Mouse (Mus musculus): ENCODE data around the gene Aknad1. TPM values are rescaled to one million over a fixed set of nuclear protein-coding genes. Genes with fewer than 3 reads are reported as not detected.

Gene Aknad1
- polyA plus RNA-seq, 1 experiment from 2014 or later, result not detected

GRCm38 (mm10) chr3:108789299-108789698, 49.8 kb downstream of the Aknad1 start:
- Histone ChIP-seq H3K27me3 (ENCODE audit: control insufficient read depth, insufficient read depth, low read length) (no peaks in the 10 kb centered on the region), H3K4me2 (replicated peaks) (no peak overlapping the region), H3K9ac (no peak overlapping the region), H3K4me1 (replicated peaks; ENCODE audit: control insufficient read depth, insufficient read depth, low read length) (no peaks in the 10 kb centered on the region), H3K36me3 (replicated peaks; ENCODE audit: control insufficient read depth, insufficient read depth) (no peaks in the 10 kb centered on the region; the same call in 1 of the 2 replicates), H3K4me3 (replicated peaks; ENCODE audit: low read length) (no peak overlapping the region), H3K27ac (no peak overlapping the region), H3K9me3 (ENCODE audit: control insufficient read depth, low read length) (peaks cover 4% of the 10 kb centered on the region; the same call in 1 of the 2 replicates)
- DNase-seq (ENCODE audit: low spot score), result no peak
- no peak for ATAC-seq (ENCODE audit: low FRiP score)
- WGBS, result 62% methylated on average over 5 of the region's 5 CpGs

GRCm38 (mm10) chr3:108790499-108790898, 51.0 kb downstream of the Aknad1 start:
- Histone ChIP-seq H3K4me1 (replicated peaks; ENCODE audit: control insufficient read depth, insufficient read depth, low read length) (no peaks in the 10 kb centered on the region), H3K4me2 (replicated peaks) (no peak overlapping the region), H3K4me3 (replicated peaks; ENCODE audit: low read length) (no peak overlapping the region), H3K9me3 (ENCODE audit: control insufficient read depth, low read length) (no peaks in the 10 kb centered on the region), H3K27me3 (ENCODE audit: control insufficient read depth, insufficient read depth, low read length) (no peaks in the 10 kb centered on the region), H3K27ac (no peak overlapping the region), H3K9ac (no peak overlapping the region), H3K36me3 (replicated peaks; ENCODE audit: control insufficient read depth, insufficient read depth) (no peaks in the 10 kb centered on the region; the same call in 1 of the 2 replicates)
- ATAC-seq (ENCODE audit: low FRiP score) (no peak), DNase-seq (ENCODE audit: low spot score) (no peak)
- 83% methylated on average over 3 of the region's 3 CpGs for WGBS

- ATAC-seq (ENCODE audit: low FRiP score) (no peak), DNase-seq (ENCODE audit: low spot score) (no peak)
- Histone ChIP-seq H3K9me3 (ENCODE audit: control insufficient read depth, low read length) (no peaks in the 10 kb centered on the region), H3K27me3 (ENCODE audit: control insufficient read depth, insufficient read depth, low read length) (no peaks in the 10 kb centered on the region), H3K4me1 (replicated peaks; ENCODE audit: control insufficient read depth, insufficient read depth, low read length) (no peaks in the 10 kb centered on the region), H3K27ac (no peak overlapping the region), H3K4me2 (replicated peaks) (no peak overlapping the region), H3K9ac (no peak overlapping the region), H3K36me3 (replicated peaks; ENCODE audit: control insufficient read depth, insufficient read depth) (no peaks in the 10 kb centered on the region; the same call in 1 of the 2 replicates), H3K4me3 (replicated peaks; ENCODE audit: low read length) (no peak overlapping the region)
- 92% methylated on average over 7 of the region's 7 CpGs for WGBS
Measured at GRCm38 (mm10) chr3:108791054-108791706, 51.7 kb downstream of the Aknad1 start.

- Histone ChIP-seq H3K9ac (no peak overlapping the region), H3K36me3 (replicated peaks; ENCODE audit: control insufficient read depth, insufficient read depth) (no peaks in the 10 kb centered on the region; the same call in 1 of the 2 replicates), H3K27ac (no peak overlapping the region), H3K4me1 (replicated peaks; ENCODE audit: control insufficient read depth, insufficient read depth, low read length) (no peaks in the 10 kb centered on the region), H3K9me3 (ENCODE audit: control insufficient read depth, low read length) (no peaks in the 10 kb centered on the region), H3K4me2 (replicated peaks) (no peak overlapping the region), H3K27me3 (ENCODE audit: control insufficient read depth, insufficient read depth, low read length) (no peaks in the 10 kb centered on the region), H3K4me3 (replicated peaks; ENCODE audit: low read length) (no peak overlapping the region)
- ATAC-seq (ENCODE audit: low FRiP score), result no peak
- DNase-seq (ENCODE audit: low spot score), result no peak
Measured at GRCm38 (mm10) chr3:108792420-108792819, 53.0 kb downstream of the Aknad1 start.

GRCm38 (mm10) chr3:108794780-108795179, 55.3 kb downstream of the Aknad1 start:
- no peak for DNase-seq (ENCODE audit: low spot score)
- peaks cover 11% of the 10 kb centered on the region for H3K36me3 ChIP-seq (replicated peaks; ENCODE audit: control insufficient read depth, insufficient read depth)
- H3K4me2 ChIP-seq (replicated peaks), result no peak overlapping the region
- no peaks in the 10 kb centered on the region for H3K9me3 ChIP-seq (ENCODE audit: control insufficient read depth, low read length)
- no peak overlapping the region for H3K4me3 ChIP-seq (replicated peaks; ENCODE audit: low read length)
- no peak overlapping the region for H3K27ac ChIP-seq
- no peaks in the 10 kb centered on the region for H3K27me3 ChIP-seq (ENCODE audit: control insufficient read depth, insufficient read depth, low read length)
- ATAC-seq (ENCODE audit: low FRiP score), result no peak
- WGBS, result 92% methylated on average over 9 of the region's 9 CpGs
- no peaks in the 10 kb centered on the region for H3K4me1 ChIP-seq (replicated peaks; ENCODE audit: control insufficient read depth, insufficient read depth, low read length)
- no peak overlapping the region for H3K9ac ChIP-seq

- DNase-seq (ENCODE audit: low spot score), result no peak
- no peaks in the 10 kb centered on the region for H3K4me1 ChIP-seq (replicated peaks; ENCODE audit: control insufficient read depth, insufficient read depth, low read length)
- no peak overlapping the region for H3K9ac ChIP-seq
- no peaks in the 10 kb centered on the region for H3K9me3 ChIP-seq (ENCODE audit: control insufficient read depth, low read length)
- 92% methylated on average over 7 of the region's 7 CpGs for WGBS
- H3K27me3 ChIP-seq (ENCODE audit: control insufficient read depth, insufficient read depth, low read length), result no peaks in the 10 kb centered on the region
- no peak overlapping the region for H3K4me2 ChIP-seq (replicated peaks)
- H3K36me3 ChIP-seq (replicated peaks; ENCODE audit: control insufficient read depth, insufficient read depth), result peaks cover 19% of the 10 kb centered on the region
- no peak overlapping the region for H3K27ac ChIP-seq
- no peak overlapping the region for H3K4me3 ChIP-seq (replicated peaks; ENCODE audit: low read length)
- no peak for ATAC-seq (ENCODE audit: low FRiP score)
Measured at GRCm38 (mm10) chr3:108795554-108796299, 56.3 kb downstream of the Aknad1 start.

- Histone ChIP-seq H3K4me1 (replicated peaks; ENCODE audit: control insufficient read depth, insufficient read depth, low read length) (no peaks in the 10 kb centered on the region), H3K27me3 (ENCODE audit: control insufficient read depth, insufficient read depth, low read length) (no peaks in the 10 kb centered on the region), H3K4me2 (replicated peaks) (no peak overlapping the region), H3K36me3 (replicated peaks; ENCODE audit: control insufficient read depth, insufficient read depth) (peaks cover 24% of the 10 kb centered on the region), H3K9ac (no peak overlapping the region), H3K9me3 (ENCODE audit: control insufficient read depth, low read length) (no peaks in the 10 kb centered on the region), H3K4me3 (replicated peaks; ENCODE audit: low read length) (no peak overlapping the region), H3K27ac (no peak overlapping the region)
- WGBS, result 95% methylated on average over 4 of the region's 4 CpGs
- DNase-seq (ENCODE audit: low spot score), result no peak
- no peak for ATAC-seq (ENCODE audit: low FRiP score)
Measured at GRCm38 (mm10) chr3:108796386-108796785, 56.9 kb downstream of the Aknad1 start.

GRCm38 (mm10) chr3:108797723-108798122, 58.3 kb downstream of the Aknad1 start:
- ATAC-seq (ENCODE audit: low FRiP score) (no peak), DNase-seq (ENCODE audit: low spot score) (no peak)
- Histone ChIP-seq H3K4me1 (replicated peaks; ENCODE audit: control insufficient read depth, insufficient read depth, low read length) (no peaks in the 10 kb centered on the region), H3K9me3 (ENCODE audit: control insufficient read depth, low read length) (no peaks in the 10 kb centered on the region), H3K36me3 (replicated peaks; ENCODE audit: control insufficient read depth, insufficient read depth) (peaks cover 30% of the 10 kb centered on the region), H3K27me3 (ENCODE audit: control insufficient read depth, insufficient read depth, low read length) (no peaks in the 10 kb centered on the region), H3K27ac (no peak overlapping the region), H3K4me3 (replicated peaks; ENCODE audit: low read length) (no peak overlapping the region), H3K4me2 (replicated peaks) (no peak overlapping the region), H3K9ac (no peak overlapping the region)
- 96% methylated on average over 6 of the region's 6 CpGs for WGBS

- H3K9ac ChIP-seq, result no peak overlapping the region
- peaks cover 36% of the 10 kb centered on the region for H3K36me3 ChIP-seq (replicated peaks; ENCODE audit: control insufficient read depth, insufficient read depth)
- no peaks in the 10 kb centered on the region for H3K9me3 ChIP-seq (ENCODE audit: control insufficient read depth, low read length)
- H3K4me2 ChIP-seq (replicated peaks), result no peak overlapping the region
- H3K27ac ChIP-seq, result no peak overlapping the region
- no peak overlapping the region for H3K4me3 ChIP-seq (replicated peaks; ENCODE audit: low read length)
- ATAC-seq (ENCODE audit: low FRiP score) (no peak), DNase-seq (ENCODE audit: low spot score) (no peak)
- H3K27me3 ChIP-seq (ENCODE audit: control insufficient read depth, insufficient read depth, low read length), result no peaks in the 10 kb centered on the region
- H3K4me1 ChIP-seq (replicated peaks; ENCODE audit: control insufficient read depth, insufficient read depth, low read length), result no peaks in the 10 kb centered on the region
- WGBS, result 90% methylated on average over 2 of the region's 2 CpGs
Measured at GRCm38 (mm10) chr3:108798375-108798774, 58.9 kb downstream of the Aknad1 start.
